Mouse (Mus musculus): ENCODE results near the gene Ssna1. TPM values are rescaled to one million over a fixed set of nuclear protein-coding genes. Genes with fewer than 3 reads are reported as not detected.

Ssna1 gene
- polyA plus RNA-seq, 1 experiment = 143 TPM

DNA sequence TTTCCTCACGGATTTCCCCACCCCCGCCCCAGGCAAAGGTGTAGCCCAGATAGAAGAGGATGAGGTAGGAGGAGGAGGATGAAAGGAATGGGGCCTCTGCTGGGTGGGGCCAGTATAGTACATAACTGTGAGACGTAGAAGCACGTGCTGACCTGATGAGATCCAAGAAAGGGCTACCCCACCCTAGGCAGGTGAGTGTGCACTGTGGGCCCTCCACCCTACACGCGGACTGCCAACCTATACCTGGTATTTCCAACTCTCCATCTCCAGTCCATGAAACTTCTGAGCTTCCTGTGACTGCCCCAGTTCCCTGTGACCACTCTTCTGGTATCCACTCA lies 30.8 kb downstream of the Ssna1 start:
- H3K79me3 ChIP-seq (ENCODE audit: low read depth) = no peaks in the 10 kb centered on the region
- TF ChIP-seq CTCF (IDR thresholded peaks at IDR 0.05; ENCODE audit: control insufficient read depth, insufficient read depth, insufficient read length) = no peak
- no peak for TF ChIP-seq MAX (IDR thresholded peaks at IDR 0.05)
- TF ChIP-seq CEBPB (IDR thresholded peaks at IDR 0.05; ENCODE audit: low read depth) = no peak
- no peak for TF ChIP-seq MYOG (IDR thresholded peaks at IDR 0.05; ENCODE audit: control insufficient read depth, extremely low read depth, insufficient read length)
- no peak for TF ChIP-seq MYOD1 (IDR thresholded peaks at IDR 0.05; ENCODE audit: control insufficient read depth, insufficient read length, low read depth)
- TF ChIP-seq FOSL1 (IDR thresholded peaks at IDR 0.05; ENCODE audit: insufficient read depth, low read length, poor library complexity, severe bottlenecking) = no peak
- TF ChIP-seq USF1 (IDR thresholded peaks at IDR 0.05; ENCODE audit: low read depth) = no peak
- no peak overlapping the region for H3K4me3 ChIP-seq (ENCODE audit: insufficient read depth, poor library complexity, severe bottlenecking)
- peaks cover 5% of the 10 kb centered on the region for H3K36me3 ChIP-seq (ENCODE audit: control insufficient read depth, insufficient read depth)
- H3K79me2 ChIP-seq (ENCODE audit: control insufficient read depth, insufficient read depth) = no peaks in the 10 kb centered on the region
- H3K27me3 ChIP-seq (ENCODE audit: control insufficient read depth, insufficient read depth, insufficient read length) = peaks cover 24% of the 10 kb centered on the region
- H3ac ChIP-seq (ENCODE audit: control insufficient read depth, insufficient read length, low read depth) = no peak overlapping the region

DNA sequence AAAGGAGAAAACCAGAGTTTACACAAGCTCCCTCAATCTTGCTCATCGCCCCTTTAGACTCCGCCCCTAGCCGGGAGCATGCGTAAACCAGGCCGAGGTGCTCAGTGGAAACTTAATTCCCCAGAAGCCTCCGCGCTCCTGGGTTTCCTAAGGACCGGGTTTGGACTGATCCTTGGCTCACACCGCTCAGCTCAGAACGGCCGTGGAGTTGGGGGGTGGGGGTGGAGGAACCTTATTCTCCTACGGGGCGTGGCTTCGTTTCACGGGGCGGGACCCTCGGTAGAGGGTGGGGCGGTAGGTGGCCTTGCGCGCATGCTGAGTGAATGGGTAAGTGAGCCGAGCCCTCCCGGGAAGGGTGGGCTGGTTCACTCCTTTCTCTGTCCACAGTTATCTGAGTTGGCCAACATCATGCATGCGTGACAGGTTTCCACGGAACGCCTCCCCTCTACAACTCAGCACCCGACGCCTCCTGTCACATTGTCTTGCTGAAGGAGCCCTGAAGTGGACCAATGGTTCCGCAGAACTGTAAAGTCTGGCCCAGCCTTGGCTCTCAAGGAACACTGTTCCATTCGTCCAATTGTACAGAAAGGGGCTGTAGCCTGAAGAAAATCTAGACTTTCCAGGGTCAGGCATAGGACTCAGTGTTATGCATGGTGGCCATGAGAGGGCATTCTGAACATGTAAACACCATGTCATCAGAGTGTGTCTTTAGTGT lies 31.4 kb downstream of the Ssna1 start:
- Histone ChIP-seq H3ac (ENCODE audit: control insufficient read depth, insufficient read length, low read depth) (peak overlapping the region; percentile 5), H3K79me3 (ENCODE audit: low read depth) (no peaks in the 10 kb centered on the region), H3K4me3 (ENCODE audit: insufficient read depth, poor library complexity, severe bottlenecking) (no peak overlapping the region), H3K36me3 (ENCODE audit: control insufficient read depth, insufficient read depth) (peaks cover 5% of the 10 kb centered on the region), H3K79me2 (ENCODE audit: control insufficient read depth, insufficient read depth) (no peaks in the 10 kb centered on the region), H3K27me3 (ENCODE audit: control insufficient read depth, insufficient read depth, insufficient read length) (peaks cover 28% of the 10 kb centered on the region)
- no peak for TF ChIP-seq CTCF (IDR thresholded peaks at IDR 0.05; ENCODE audit: control insufficient read depth, insufficient read depth, insufficient read length)
- no peak for TF ChIP-seq MYOD1 (IDR thresholded peaks at IDR 0.05; ENCODE audit: control insufficient read depth, insufficient read length, low read depth)
- no peak for TF ChIP-seq FOSL1 (IDR thresholded peaks at IDR 0.05; ENCODE audit: insufficient read depth, low read length, poor library complexity, severe bottlenecking)
- TF ChIP-seq MYOG (IDR thresholded peaks at IDR 0.05; ENCODE audit: control insufficient read depth, extremely low read depth, insufficient read length) = no peak
- no peak for TF ChIP-seq CEBPB (IDR thresholded peaks at IDR 0.05; ENCODE audit: low read depth)
- TF ChIP-seq USF1 (IDR thresholded peaks at IDR 0.05; ENCODE audit: low read depth) = no peak
- TF ChIP-seq MAX (IDR thresholded peaks at IDR 0.05) = no peak

DNA sequence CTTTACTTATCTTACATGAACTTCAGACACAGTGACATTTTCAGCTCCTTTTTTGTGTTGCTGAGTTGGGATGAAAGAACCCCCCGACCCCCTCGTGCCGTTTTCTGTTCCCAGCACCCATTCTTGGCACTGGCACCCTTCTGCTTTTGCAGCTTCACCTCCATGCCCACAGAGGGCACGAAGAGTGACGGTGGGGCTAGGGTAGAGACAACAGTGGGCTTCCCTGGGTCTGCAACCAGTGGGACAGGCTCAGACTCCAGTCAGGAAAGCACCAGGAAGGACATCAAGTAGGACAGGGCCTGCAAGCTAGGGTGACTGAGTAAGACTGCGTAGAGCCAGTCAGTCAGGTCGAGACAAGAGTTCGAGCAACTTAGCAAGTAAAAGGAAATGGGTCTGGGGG lies 31.9 kb downstream of the Ssna1 start:
- Histone ChIP-seq H3K79me2 (ENCODE audit: control insufficient read depth, insufficient read depth) (no peaks in the 10 kb centered on the region), H3ac (ENCODE audit: control insufficient read depth, insufficient read length, low read depth) (no peak overlapping the region), H3K4me3 (ENCODE audit: insufficient read depth, poor library complexity, severe bottlenecking) (no peak overlapping the region), H3K36me3 (ENCODE audit: control insufficient read depth, insufficient read depth) (peaks cover 2% of the 10 kb centered on the region), H3K27me3 (ENCODE audit: control insufficient read depth, insufficient read depth, insufficient read length) (peaks cover 33% of the 10 kb centered on the region), H3K79me3 (ENCODE audit: low read depth) (no peaks in the 10 kb centered on the region)
- TF ChIP-seq MYOG (IDR thresholded peaks at IDR 0.05; ENCODE audit: control insufficient read depth, extremely low read depth, insufficient read length) = no peak
- TF ChIP-seq CTCF (IDR thresholded peaks at IDR 0.05; ENCODE audit: control insufficient read depth, insufficient read depth, insufficient read length) = no peak
- no peak for TF ChIP-seq FOSL1 (IDR thresholded peaks at IDR 0.05; ENCODE audit: insufficient read depth, low read length, poor library complexity, severe bottlenecking)
- no peak for TF ChIP-seq USF1 (IDR thresholded peaks at IDR 0.05; ENCODE audit: low read depth)
- TF ChIP-seq MAX (IDR thresholded peaks at IDR 0.05) = no peak
- no peak for TF ChIP-seq CEBPB (IDR thresholded peaks at IDR 0.05; ENCODE audit: low read depth)
- no peak for TF ChIP-seq MYOD1 (IDR thresholded peaks at IDR 0.05; ENCODE audit: control insufficient read depth, insufficient read length, low read depth)

DNA sequence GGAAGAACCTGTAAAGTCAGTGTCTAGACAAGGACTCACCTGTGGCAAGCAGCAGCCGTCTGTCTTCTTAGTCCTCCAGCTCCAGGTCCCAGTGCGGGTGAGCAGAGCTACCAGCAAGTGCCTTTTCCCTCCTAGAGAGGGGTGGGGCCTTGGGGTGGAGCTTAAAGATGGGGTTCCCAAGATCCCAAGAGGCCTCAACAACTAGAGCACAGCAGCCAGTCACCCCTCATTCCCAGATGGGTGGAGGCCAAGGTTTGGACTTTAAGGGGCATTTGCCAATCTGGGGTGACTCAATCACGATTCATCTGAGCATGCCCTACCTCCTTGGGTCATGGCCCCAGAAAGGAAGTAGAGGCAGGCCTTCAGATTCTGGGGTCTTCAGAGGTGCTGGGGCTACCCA lies 32.5 kb downstream of the Ssna1 start:
- H3K36me3 ChIP-seq (ENCODE audit: control insufficient read depth, insufficient read depth) = no peaks in the 10 kb centered on the region

DNA sequence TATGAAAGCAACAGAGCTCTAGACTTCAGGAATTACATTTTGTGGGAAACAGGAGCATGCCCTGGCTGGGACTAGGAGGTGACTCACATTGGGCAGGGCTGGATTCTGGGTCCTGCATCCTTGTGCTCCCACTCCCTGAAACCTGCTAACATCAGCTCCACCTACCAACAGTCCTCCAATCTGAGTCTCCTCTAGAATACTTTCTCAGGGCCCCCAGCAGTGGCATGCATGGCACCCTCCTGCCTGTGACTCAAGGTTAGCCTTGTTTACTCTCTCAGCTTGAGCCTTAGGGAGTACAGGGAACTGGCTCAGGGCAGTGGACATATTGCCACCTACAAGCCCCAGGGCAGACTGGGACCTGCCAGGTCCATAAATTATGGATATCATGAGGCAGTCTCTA lies 34.1 kb downstream of the Ssna1 start:
- Histone ChIP-seq H3K79me3 (ENCODE audit: low read depth) (no peaks in the 10 kb centered on the region), H3ac (ENCODE audit: control insufficient read depth, insufficient read length, low read depth) (no peak overlapping the region), H3K4me3 (ENCODE audit: insufficient read depth, poor library complexity, severe bottlenecking) (no peak overlapping the region), H3K79me2 (ENCODE audit: control insufficient read depth, insufficient read depth) (no peaks in the 10 kb centered on the region), H3K36me3 (ENCODE audit: control insufficient read depth, insufficient read depth) (no peaks in the 10 kb centered on the region), H3K27me3 (ENCODE audit: control insufficient read depth, insufficient read depth, insufficient read length) (peaks cover 41% of the 10 kb centered on the region)
- TF ChIP-seq USF1 (IDR thresholded peaks at IDR 0.05; ENCODE audit: low read depth) (no peak), CEBPB (IDR thresholded peaks at IDR 0.05; ENCODE audit: low read depth) (no peak), MYOD1 (IDR thresholded peaks at IDR 0.05; ENCODE audit: control insufficient read depth, insufficient read length, low read depth) (no peak), MYOG (IDR thresholded peaks at IDR 0.05; ENCODE audit: control insufficient read depth, extremely low read depth, insufficient read length) (no peak), MAX (IDR thresholded peaks at IDR 0.05) (no peak), CTCF (IDR thresholded peaks at IDR 0.05; ENCODE audit: control insufficient read depth, insufficient read depth, insufficient read length) (no peak), FOSL1 (IDR thresholded peaks at IDR 0.05; ENCODE audit: insufficient read depth, low read length, poor library complexity, severe bottlenecking) (no peak)

More for the DNA sequence above, 32.5 kb downstream of the Ssna1 start:
- H3K79me3 ChIP-seq (ENCODE audit: low read depth) = no peaks in the 10 kb centered on the region
- TF ChIP-seq MYOD1 (IDR thresholded peaks at IDR 0.05; ENCODE audit: control insufficient read depth, insufficient read length, low read depth) (no peak), MAX (IDR thresholded peaks at IDR 0.05) (no peak), CTCF (IDR thresholded peaks at IDR 0.05; ENCODE audit: control insufficient read depth, insufficient read depth, insufficient read length) (no peak), CEBPB (IDR thresholded peaks at IDR 0.05; ENCODE audit: low read depth) (no peak), FOSL1 (IDR thresholded peaks at IDR 0.05; ENCODE audit: insufficient read depth, low read length, poor library complexity, severe bottlenecking) (no peak), MYOG (IDR thresholded peaks at IDR 0.05; ENCODE audit: control insufficient read depth, extremely low read depth, insufficient read length) (no peak), USF1 (IDR thresholded peaks at IDR 0.05; ENCODE audit: low read depth) (no peak)
- H3K4me3 ChIP-seq (ENCODE audit: insufficient read depth, poor library complexity, severe bottlenecking) = no peak overlapping the region
- no peaks in the 10 kb centered on the region for H3K79me2 ChIP-seq (ENCODE audit: control insufficient read depth, insufficient read depth)
- no peak overlapping the region for H3ac ChIP-seq (ENCODE audit: control insufficient read depth, insufficient read length, low read depth)
- H3K27me3 ChIP-seq (ENCODE audit: control insufficient read depth, insufficient read depth, insufficient read length) = peaks cover 34% of the 10 kb centered on the region

Data from C2C12 (cell line).